Mouse (Mus musculus) CH12.LX (cell line): ENCODE data around the gene Cetn2. TPM values are rescaled to one million over a fixed set of nuclear protein-coding genes. Genes with fewer than 3 reads are reported as not detected.
A peak's percentile ranks its signal among the peaks of the same experiment; 100 is the strongest.

ENCODE experiments used
- DNase-seq: peaks from one replicate; pipeline ENCODE4 v3.0.0-alpha.2; 2013; ENCODE audit errors: extremely low read depth
- H3K27ac ChIP-seq: 2 replicates; pipeline ENCODE4 v1.5.1; 2012; ENCODE audit warnings: low read depth, mild to moderate bottlenecking, control low read depth, moderate library complexity; ENCODE audit not compliant: insufficient read depth
- H3K27me3 ChIP-seq: replicated peaks from 2 replicates; pipeline ENCODE3; 2012; ENCODE audit warnings: inconsistent platforms
- H3K36me3 ChIP-seq, 2 experiments: replicated peaks in 1 of 2; 2 replicates each; pipeline versions ENCODE3 to v1.6.1; 2012; ENCODE audit warnings: inconsistent platforms in 1 of 2, low read length in 1 of 2, mild to moderate bottlenecking in 1 of 2, mixed read lengths in 1 of 2, moderate library complexity in 1 of 2; ENCODE audit not compliant: control insufficient read depth in 1 of 2, insufficient read depth in 1 of 2
- H3K4me1 ChIP-seq, 2 experiments: 2 replicates each; pipeline ENCODE4 v1.6.1; 2012; ENCODE audit warnings: inconsistent platforms in 1 of 2, moderate library complexity in 1 of 2; ENCODE audit not compliant: insufficient read depth in 2 of 2, control insufficient read depth in 1 of 2
- H3K4me2 ChIP-seq: 2 replicates; pipeline ENCODE4 v1.6.1; 2012; ENCODE audit warnings: low read depth, mild to moderate bottlenecking, control low read depth; ENCODE audit not compliant: poor library complexity, insufficient read depth, severe bottlenecking
- H3K4me3 ChIP-seq, 3 experiments: fragments of 150-350 bp in 1 of 3; sonication (generic) in 1 of 3; replicated peaks in 1 of 3; 2 replicates each; pipeline versions ENCODE3 to v1.5.1; 2011 to 2012; ENCODE audit warnings: low read depth in 2 of 3, low read length in 2 of 3, mild to moderate bottlenecking in 2 of 3, moderate library complexity in 2 of 3, control low read depth in 1 of 3, improper control_type of control experiment in 1 of 3, inconsistent platforms in 1 of 3, mixed read lengths in 1 of 3; ENCODE audit not compliant: poor library complexity in 1 of 3
- H3K79me2 ChIP-seq: replicated peaks from 2 replicates; pipeline ENCODE4 v1.6.1; 2012; ENCODE audit warnings: mild to moderate bottlenecking, moderate library complexity; ENCODE audit not compliant: control insufficient read depth, poor library complexity, insufficient read depth, severe bottlenecking; ENCODE audit errors: extremely low read depth
- H3K9ac ChIP-seq: 2 replicates; pipeline ENCODE4 v1.6.1; 2012; ENCODE audit warnings: low read depth, mild to moderate bottlenecking, control low read depth, moderate library complexity; ENCODE audit not compliant: insufficient read depth
- H3K9me3 ChIP-seq: replicated peaks from 2 replicates; pipeline ENCODE3; 2012; ENCODE audit warnings: low read length, inconsistent platforms, mixed read lengths
- BHLHE40 ChIP-seq: IDR thresholded peaks from 2 replicates; pipeline ENCODE4 v1.6.1; 2011; ENCODE audit warnings: mild to moderate bottlenecking, low read depth, low read length, improper control_type of control experiment
- CHD2 ChIP-seq: IDR thresholded peaks from 2 replicates; pipeline ENCODE4 v1.6.1; 2011; ENCODE audit warnings: low read length, improper control_type of control experiment
- CTCF ChIP-seq, 2 experiments: IDR thresholded peaks in 1 of 2; conservative IDR thresholded peaks in 1 of 2; 2 replicates each; pipeline ENCODE4 v1.5.1; 2011 to 2012; ENCODE audit warnings: low read depth in 2 of 2, low read length in 2 of 2, improper control_type of control experiment in 1 of 2, inconsistent platforms in 1 of 2, mild to moderate bottlenecking in 1 of 2, moderate library complexity in 1 of 2
- E2F4 ChIP-seq: IDR thresholded peaks from 2 replicates; pipeline ENCODE4 v1.6.1; 2011; ENCODE audit warnings: low read depth, low read length, improper control_type of control experiment; ENCODE audit not compliant: insufficient replicate concordance
- IRF4 ChIP-seq: IDR thresholded peaks from 2 replicates; pipeline ENCODE4 v1.6.1; 2014; ENCODE audit warnings: low read depth, mild to moderate bottlenecking, inconsistent platforms, low read length, improper control_type of control experiment
- JUN ChIP-seq: IDR thresholded peaks from 2 replicates; pipeline ENCODE4 v1.6.1; 2011; ENCODE audit warnings: low read depth, mild to moderate bottlenecking, low read length, improper control_type of control experiment, moderate library complexity; ENCODE audit not compliant: insufficient read depth
- KAT2A ChIP-seq: IDR thresholded peaks from 2 replicates; pipeline ENCODE4 v1.6.1; 2012; ENCODE audit warnings: low read length, improper control_type of control experiment, inconsistent platforms; ENCODE audit not compliant: insufficient replicate concordance
- MAX ChIP-seq: IDR thresholded peaks from 2 replicates; pipeline ENCODE4 v1.6.1; 2011; ENCODE audit warnings: low read length, improper control_type of control experiment
- MAZ ChIP-seq: IDR thresholded peaks from 2 replicates; pipeline ENCODE4 v1.6.1; 2012; ENCODE audit warnings: low read depth, mild to moderate bottlenecking, inconsistent platforms, low read length, improper control_type of control experiment, moderate library complexity
- MEF2A ChIP-seq: IDR thresholded peaks from 2 replicates; pipeline ENCODE4 v1.6.1; 2014; ENCODE audit warnings: low read depth, mild to moderate bottlenecking, inconsistent platforms, low read length, improper control_type of control experiment, borderline replicate concordance
- NRF1 ChIP-seq: IDR thresholded peaks from 2 replicates; pipeline ENCODE4 v1.6.1; 2014; ENCODE audit warnings: low read depth, mild to moderate bottlenecking, inconsistent platforms, low read length, improper control_type of control experiment, moderate library complexity
- RCOR1 ChIP-seq: conservative IDR thresholded peaks from 2 replicates; pipeline ENCODE4 v1.6.1; 2012; ENCODE audit warnings: low read depth, mild to moderate bottlenecking, inconsistent platforms, low read length, improper control_type of control experiment
- TCF12 ChIP-seq: IDR thresholded peaks from 2 replicates; pipeline ENCODE4 v1.6.1; 2014; ENCODE audit warnings: low read depth, mild to moderate bottlenecking, inconsistent platforms, low read length, improper control_type of control experiment
- USF1 ChIP-seq: IDR thresholded peaks from 2 replicates; pipeline ENCODE4 v1.6.1; 2014; ENCODE audit warnings: low read depth, mild to moderate bottlenecking, inconsistent platforms, low read length, improper control_type of control experiment
- USF2 ChIP-seq: conservative IDR thresholded peaks from 2 replicates; pipeline ENCODE4 v1.6.1; 2011; ENCODE audit warnings: low read depth, low read length, improper control_type of control experiment
- ZC3H11A ChIP-seq: IDR thresholded peaks from 2 replicates; pipeline ENCODE4 v1.6.1; 2012; ENCODE audit warnings: low read depth, mild to moderate bottlenecking, inconsistent platforms, low read length, improper control_type of control experiment
- ZMIZ1 ChIP-seq: IDR thresholded peaks from 2 replicates; pipeline ENCODE4 v1.6.1; 2012; ENCODE audit warnings: low read depth, mild to moderate bottlenecking, inconsistent platforms, low read length, improper control_type of control experiment
- dilution Hi-C: fragments of 300-500 bp; cut with MboI; formaldehyde crosslinking; loops from 2 replicates; pipeline ENCODE4 v1.14.3; 2020; ENCODE audit warnings: low sequenced_read_pairs; ENCODE audit not compliant: extremely low pct_unique_long_range_greater_than_20kb, extremely low pct_ligation_motif_present
- in situ Hi-C: fragments of 300-500 bp; cut with MboI; formaldehyde crosslinking; loops from 3 replicates; pipeline ENCODE4 v1.14.3; 2019; ENCODE audit warnings: low sequenced_read_pairs, low pct_ligation_motif_present, low pct_unique_long_range_greater_than_20kb, mixed read lengths
- polyA plus RNA-seq: library from polyadenylated mRNA; unstranded; fragments of >175 nt; gene quantifications from 2 replicates; pipeline ENCODE4 v1.2.1, GENCODE M21; 2012; ENCODE audit warnings: low read depth; ENCODE audit not compliant: insufficient read length
- total RNA-seq, 2 experiments: library from RNA; depleted of rRNA; stranded (reverse); fragments of 300-350 nt in 1 of 2; fragments of >200 nt in 1 of 2; gene quantifications; 2 replicates each; pipeline ENCODE4 v1.2.3; 2012 to 2014

Gene Cetn2
- total and polyA plus RNA-seq, 3 experiments, result 31.4 to 65.3 (median 55.9) TPM

DNA sequence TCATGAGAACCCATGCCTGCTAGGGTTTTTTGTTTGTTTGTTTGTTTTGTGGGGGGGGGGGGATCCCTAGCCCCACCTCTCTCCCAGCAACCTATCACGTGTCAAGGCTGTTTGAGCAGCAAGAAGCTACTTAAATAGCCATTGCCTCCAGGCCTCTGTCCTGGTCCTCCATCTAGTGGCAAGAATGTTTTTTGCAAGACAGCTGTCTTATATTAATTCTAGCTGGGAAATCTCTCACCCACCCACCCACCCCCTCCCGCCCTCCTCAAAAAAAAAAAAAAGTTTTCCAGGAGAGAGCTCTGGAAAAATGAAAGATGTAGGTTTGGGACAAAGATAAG, 9.8 kb downstream of the Cetn2 start:
- dilution Hi-C loops, result no loop called here
- Histone ChIP-seq H3K79me2 (no peaks in the 10 kb centered on the region), H3K27me3 (no peaks in the 10 kb centered on the region), H3K4me1 (no peaks in the 10 kb centered on the region), H3K4me3 (no peak overlapping the region), H3K27ac (no peak overlapping the region), H3K36me3 (no peaks in the 10 kb centered on the region), H3K9me3 (no peaks in the 10 kb centered on the region), H3K9ac (no peak overlapping the region), H3K4me2 (no peak overlapping the region)
- TF ChIP-seq MAZ (no peak), ZC3H11A (no peak), CTCF (conservative IDR thresholded peaks at IDR 0.05 in 1 of 2, IDR thresholded peaks at IDR 0.05 in 1 of 2; ENCODE audit: low read depth in 2 of 2, low read length in 2 of 2) (peak in 1 of 2 experiments; percentile 24; a peak in 1 of 4 replicates)
- no peak for DNase-seq
- in situ Hi-C loops, result no loop called here

DNA sequence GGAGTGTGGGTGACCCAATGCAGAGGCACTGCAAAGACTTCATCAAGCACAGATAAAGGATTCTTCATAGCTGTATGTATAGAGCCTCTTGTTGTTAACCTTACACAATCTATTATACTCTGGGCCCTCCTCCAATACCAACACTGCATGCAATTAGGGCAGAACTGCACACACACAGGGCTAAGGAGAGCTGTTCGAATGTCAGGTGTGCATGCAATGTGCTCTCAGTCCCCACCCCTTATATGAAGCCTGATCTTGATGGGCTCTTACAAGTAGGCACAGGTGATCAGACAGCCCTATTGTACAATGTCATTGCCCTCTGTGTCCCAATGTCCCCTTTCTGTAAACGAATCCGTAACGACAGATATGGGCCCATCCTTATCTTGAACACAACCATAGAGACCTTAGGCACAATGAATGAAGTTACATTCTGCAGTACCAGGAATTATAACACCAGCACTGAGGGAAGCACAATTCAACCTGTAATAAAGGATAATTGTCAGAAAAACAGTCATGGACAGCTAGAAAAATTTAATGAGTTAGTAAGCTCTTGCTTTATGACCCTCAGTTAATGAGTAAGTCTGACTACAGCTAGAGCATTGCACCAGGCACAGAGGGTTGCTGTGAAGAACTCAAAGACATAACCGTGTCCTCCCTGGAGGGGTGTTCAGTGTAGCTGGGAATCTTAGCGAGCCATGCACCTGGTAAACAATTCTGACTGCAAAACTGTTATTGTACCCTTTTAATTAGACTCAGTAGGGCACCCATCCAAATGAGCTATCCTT, 10.4 kb downstream of the Cetn2 start:
- Histone ChIP-seq H3K79me2 (no peaks in the 10 kb centered on the region), H3K4me3 (no peak overlapping the region), H3K4me2 (no peak overlapping the region), H3K27ac (no peak overlapping the region), H3K9me3 (no peaks in the 10 kb centered on the region), H3K9ac (no peak overlapping the region), H3K27me3 (no peaks in the 10 kb centered on the region), H3K36me3 (no peaks in the 10 kb centered on the region), H3K4me1 (no peaks in the 10 kb centered on the region)
- in situ Hi-C loops (no loop called here), dilution Hi-C loops (no loop called here)
- TF ChIP-seq MAX (no peak), ZMIZ1 (no peak), JUN (no peak), BHLHE40 (no peak), TCF12 (no peak), ZC3H11A (no peak), MEF2A (no peak), E2F4 (no peak), RCOR1 (no peak), USF2 (no peak), IRF4 (no peak), KAT2A (no peak), CHD2 (no peak), NRF1 (no peak), MAZ (no peak), USF1 (no peak)
- DNase-seq, result no peak
